Mouse (Mus musculus): ENCODE measurements around the gene Maneal. TPM values are rescaled to one million over a fixed set of nuclear protein-coding genes. Genes with fewer than 3 reads are reported as not detected.

Maneal gene
- total RNA-seq, 1 experiment, result 5.4 TPM

- Histone ChIP-seq H3K4me1 (ENCODE audit: control insufficient read depth in 2 of 2, insufficient read depth in 2 of 2, low read length in 2 of 2, poor library complexity in 1 of 2) (peaks cover 3 to 18% of the 10 kb centered on the region in 2 experiments), H3K4me3 (ENCODE audit: insufficient read depth in 1 of 2, low read depth in 1 of 2, low read length in 2 of 2, poor library complexity in 1 of 2, severe bottlenecking in 1 of 2) (peak overlapping the region; percentile 6 to 27; a peak in 2 of 4 replicates), H3K36me3 (ENCODE audit: control insufficient read depth, insufficient read depth, low read length, poor library complexity, severe bottlenecking) (peaks cover 6% of the 10 kb centered on the region; the same call in 1 of the 2 replicates), H3K9ac (ENCODE audit: insufficient read depth, low read depth, low read length, poor library complexity, severe bottlenecking) (peak overlapping the region; percentile 34; the same call in 1 of the 2 replicates), H3K27ac (ENCODE audit: insufficient read depth, low read depth, low read length, poor library complexity, severe bottlenecking) (peak overlapping the region; percentile 84), H3K9me3 (ENCODE audit: control insufficient read depth, insufficient read depth, low read depth, low read length) (no peaks in the 10 kb centered on the region)
- TF ChIP-seq ZC3H11A (IDR thresholded peaks at IDR 0.05; ENCODE audit: borderline replicate concordance, low read depth, low read length) (no peak), HCFC1 (IDR thresholded peaks at IDR 0.05; ENCODE audit: borderline replicate concordance, insufficient read depth, low read length) (no peak), ZNF384 (IDR thresholded peaks at IDR 0.05; ENCODE audit: low read depth, low read length) (peak; percentile 90), MAFK (IDR thresholded peaks at IDR 0.05; ENCODE audit: insufficient read depth, low read depth, low read length) (no peak), CHD2 (IDR thresholded peaks at IDR 0.05; ENCODE audit: low read depth, low read length) (no peak)
- DNase-seq (ENCODE audit: low read depth, low spot score), result no peak
- in situ Hi-C loops (cut with MboI; ENCODE audit: low sequenced_read_pairs in 2 of 2, unreplicated experiment in 2 of 2), result no loop called here
Observed at GRCm38 (mm10) chr4:124825371-124825965, 36.5 kb downstream of the Maneal start.

- TF ChIP-seq ZNF384 (IDR thresholded peaks at IDR 0.05; ENCODE audit: low read depth, low read length) (no peak), CHD2 (IDR thresholded peaks at IDR 0.05; ENCODE audit: low read depth, low read length) (no peak), MAFK (IDR thresholded peaks at IDR 0.05; ENCODE audit: insufficient read depth, low read depth, low read length) (no peak), HCFC1 (IDR thresholded peaks at IDR 0.05; ENCODE audit: borderline replicate concordance, insufficient read depth, low read length) (0 out of 2 replicates have a peak, but pooled peaks have one; percentile 22), ZC3H11A (IDR thresholded peaks at IDR 0.05; ENCODE audit: borderline replicate concordance, low read depth, low read length) (no peak)
- Histone ChIP-seq H3K4me1 (ENCODE audit: control insufficient read depth in 2 of 2, insufficient read depth in 2 of 2, low read length in 2 of 2, poor library complexity in 1 of 2) (peaks cover 3 to 16% of the 10 kb centered on the region in 2 experiments), H3K9ac (ENCODE audit: insufficient read depth, low read depth, low read length, poor library complexity, severe bottlenecking) (peak overlapping the region; percentile 34; the same call in 1 of the 2 replicates), H3K9me3 (ENCODE audit: control insufficient read depth, insufficient read depth, low read depth, low read length) (no peaks in the 10 kb centered on the region), H3K4me3 (ENCODE audit: insufficient read depth in 1 of 2, low read depth in 1 of 2, low read length in 2 of 2, poor library complexity in 1 of 2, severe bottlenecking in 1 of 2) (peak overlapping the region; percentile 18 to 27; a peak in 2 of 4 replicates), H3K36me3 (ENCODE audit: control insufficient read depth, insufficient read depth, low read length, poor library complexity, severe bottlenecking) (peaks cover 10% of the 10 kb centered on the region; the same call in 1 of the 2 replicates), H3K27ac (ENCODE audit: insufficient read depth, low read depth, low read length, poor library complexity, severe bottlenecking) (peak overlapping the region; percentile 84)
- DNase-seq (ENCODE audit: low read depth, low spot score), result peak; percentile 63
- in situ Hi-C loops (cut with MboI; ENCODE audit: low sequenced_read_pairs in 2 of 2, unreplicated experiment in 2 of 2), result no loop called here
Observed at GRCm38 (mm10) chr4:124824967-124825366, 37.0 kb downstream of the Maneal start.

GRCm38 (mm10) chr4:124818832-124819231 is 43.1 kb downstream of the Maneal start:
- no peaks in the 10 kb centered on the region for H3K9me3 ChIP-seq (ENCODE audit: control insufficient read depth, insufficient read depth, low read depth, low read length)
- no peak overlapping the region for H3K27ac ChIP-seq (ENCODE audit: insufficient read depth, low read depth, low read length, poor library complexity, severe bottlenecking)
- H3K9ac ChIP-seq (ENCODE audit: insufficient read depth, low read depth, low read length, poor library complexity, severe bottlenecking), result no peak overlapping the region
- H3K4me1 ChIP-seq (ENCODE audit: control insufficient read depth in 2 of 2, insufficient read depth in 2 of 2, low read length in 2 of 2, poor library complexity in 1 of 2), result peaks cover 0 to 9% of the 10 kb centered on the region in 2 experiments; a peak in 3 of 4 replicates
- H3K36me3 ChIP-seq (ENCODE audit: control insufficient read depth, insufficient read depth, low read length, poor library complexity, severe bottlenecking), result peaks cover 12% of the 10 kb centered on the region; the same call in 1 of the 2 replicates
- DNase-seq (ENCODE audit: low read depth, low spot score), result no peak
- TF ChIP-seq HCFC1 (IDR thresholded peaks at IDR 0.05; ENCODE audit: borderline replicate concordance, insufficient read depth, low read length), result no peak
- no peak for TF ChIP-seq ZNF384 (IDR thresholded peaks at IDR 0.05; ENCODE audit: low read depth, low read length)
- TF ChIP-seq MAFK (IDR thresholded peaks at IDR 0.05; ENCODE audit: insufficient read depth, low read depth, low read length), result no peak
- TF ChIP-seq ZC3H11A (IDR thresholded peaks at IDR 0.05; ENCODE audit: borderline replicate concordance, low read depth, low read length), result no peak
- TF ChIP-seq CHD2 (IDR thresholded peaks at IDR 0.05; ENCODE audit: low read depth, low read length), result no peak
- in situ Hi-C loops (cut with MboI; ENCODE audit: low sequenced_read_pairs in 2 of 2, unreplicated experiment in 2 of 2), result no loop called here
- H3K4me3 ChIP-seq (ENCODE audit: insufficient read depth in 1 of 2, low read depth in 1 of 2, low read length in 2 of 2, poor library complexity in 1 of 2, severe bottlenecking in 1 of 2), result no peak overlapping the region

GRCm38 (mm10) chr4:124817803-124818202 is 44.2 kb downstream of the Maneal start:
- H3K36me3 ChIP-seq (ENCODE audit: control insufficient read depth, insufficient read depth, low read length, poor library complexity, severe bottlenecking), result peaks cover 12% of the 10 kb centered on the region; the same call in 1 of the 2 replicates
- no peaks in the 10 kb centered on the region for H3K9me3 ChIP-seq (ENCODE audit: control insufficient read depth, insufficient read depth, low read depth, low read length)
- H3K27ac ChIP-seq (ENCODE audit: insufficient read depth, low read depth, low read length, poor library complexity, severe bottlenecking), result no peak overlapping the region
- no peak overlapping the region for H3K4me3 ChIP-seq (ENCODE audit: insufficient read depth in 1 of 2, low read depth in 1 of 2, low read length in 2 of 2, poor library complexity in 1 of 2, severe bottlenecking in 1 of 2)
- H3K4me1 ChIP-seq (ENCODE audit: control insufficient read depth in 2 of 2, insufficient read depth in 2 of 2, low read length in 2 of 2, poor library complexity in 1 of 2), result peaks cover 0 to 5% of the 10 kb centered on the region in 2 experiments; a peak in 3 of 4 replicates
- no peak for TF ChIP-seq ZC3H11A (IDR thresholded peaks at IDR 0.05; ENCODE audit: borderline replicate concordance, low read depth, low read length)
- DNase-seq (ENCODE audit: low read depth, low spot score), result peak; percentile 59
- in situ Hi-C loops (cut with MboI; ENCODE audit: low sequenced_read_pairs in 2 of 2, unreplicated experiment in 2 of 2), result no loop called here
- H3K9ac ChIP-seq (ENCODE audit: insufficient read depth, low read depth, low read length, poor library complexity, severe bottlenecking), result no peak overlapping the region
